Mouse (Mus musculus): ENCODE measurements around the gene Hist1h4f. TPM values are rescaled to one million over a fixed set of nuclear protein-coding genes. Genes with fewer than 3 reads are reported as not detected.
A peak's percentile ranks its signal among the peaks of the same experiment; 100 is the strongest.
"Not testable (repeated sequence)": the region's sequence is repeated elsewhere in the genome, so short reads cannot be mapped to it uniquely, and the experiment has no call there.

Hist1h4f gene
- polyA plus RNA-seq, 1 experiment from 2014 or later = 2.7 TPM

DNA sequence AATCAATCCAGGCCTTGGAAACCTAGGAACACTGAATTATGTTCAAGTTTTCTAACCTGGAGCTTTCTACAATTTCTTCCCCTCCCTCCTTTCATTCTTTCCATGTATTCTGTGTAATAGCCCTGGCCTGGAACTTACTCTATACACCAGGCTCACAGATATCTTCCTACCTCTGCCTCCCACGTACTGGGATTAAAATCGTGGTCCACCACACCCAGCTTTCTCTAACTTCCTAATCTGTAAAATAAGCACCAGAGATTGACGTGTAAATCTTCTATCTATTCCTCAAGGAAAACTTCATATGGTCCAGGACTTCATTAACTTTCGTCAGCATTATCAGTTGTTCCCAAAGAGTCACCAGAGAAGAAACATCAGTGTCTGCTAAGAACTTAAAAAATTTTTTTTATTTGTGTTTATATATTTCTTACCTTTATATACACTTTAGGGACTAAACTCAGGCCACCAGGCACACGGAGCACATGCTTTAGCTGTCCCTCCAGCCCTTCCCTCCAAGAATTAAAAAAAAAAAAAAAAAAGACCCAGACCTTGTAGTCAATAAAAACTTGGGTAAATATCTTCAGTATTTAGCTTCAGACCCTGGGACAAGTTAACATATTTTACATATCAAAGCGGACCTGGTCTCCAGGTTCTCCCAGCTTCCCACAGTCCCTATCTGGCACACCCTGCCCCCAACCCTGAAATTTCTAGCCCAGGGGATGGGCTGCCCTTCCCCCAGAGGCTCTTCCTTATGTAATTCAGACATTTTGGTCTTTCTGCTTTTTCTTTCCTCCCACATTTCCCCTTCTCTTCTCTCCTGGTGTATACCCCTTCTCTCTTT is 31.0 kb upstream of the Hist1h4f start:
- no peaks in the 10 kb centered on the region for H3K36me3 ChIP-seq (ENCODE audit: insufficient read depth)
- peaks cover 12% of the 10 kb centered on the region for H3K4me1 ChIP-seq (ENCODE audit: insufficient read depth)
- peak overlapping the region; percentile 58 for H3K4me3 ChIP-seq (ENCODE audit: low read depth, low read length)
- H3K9me3 ChIP-seq (ENCODE audit: low read depth, low read length) = no peaks in the 10 kb centered on the region
- WGBS = 7% methylated on average over 6 of the region's 6 CpGs
- ATAC-seq (ENCODE audit: insufficient read depth) = no peak
- peak overlapping the region; percentile 84 for H3K9ac ChIP-seq
- peak overlapping the region; percentile 86 for H3K4me2 ChIP-seq
- no peak for TF ChIP-seq CTCF (IDR thresholded peaks at IDR 0.05; ENCODE audit: low read depth)
- peak; percentile 64 for DNase-seq
- H3K27me3 ChIP-seq (ENCODE audit: insufficient read depth, low read length) = no peaks in the 10 kb centered on the region
- peak overlapping the region; percentile 99 for H3K27ac ChIP-seq (ENCODE audit: low read depth)

DNA sequence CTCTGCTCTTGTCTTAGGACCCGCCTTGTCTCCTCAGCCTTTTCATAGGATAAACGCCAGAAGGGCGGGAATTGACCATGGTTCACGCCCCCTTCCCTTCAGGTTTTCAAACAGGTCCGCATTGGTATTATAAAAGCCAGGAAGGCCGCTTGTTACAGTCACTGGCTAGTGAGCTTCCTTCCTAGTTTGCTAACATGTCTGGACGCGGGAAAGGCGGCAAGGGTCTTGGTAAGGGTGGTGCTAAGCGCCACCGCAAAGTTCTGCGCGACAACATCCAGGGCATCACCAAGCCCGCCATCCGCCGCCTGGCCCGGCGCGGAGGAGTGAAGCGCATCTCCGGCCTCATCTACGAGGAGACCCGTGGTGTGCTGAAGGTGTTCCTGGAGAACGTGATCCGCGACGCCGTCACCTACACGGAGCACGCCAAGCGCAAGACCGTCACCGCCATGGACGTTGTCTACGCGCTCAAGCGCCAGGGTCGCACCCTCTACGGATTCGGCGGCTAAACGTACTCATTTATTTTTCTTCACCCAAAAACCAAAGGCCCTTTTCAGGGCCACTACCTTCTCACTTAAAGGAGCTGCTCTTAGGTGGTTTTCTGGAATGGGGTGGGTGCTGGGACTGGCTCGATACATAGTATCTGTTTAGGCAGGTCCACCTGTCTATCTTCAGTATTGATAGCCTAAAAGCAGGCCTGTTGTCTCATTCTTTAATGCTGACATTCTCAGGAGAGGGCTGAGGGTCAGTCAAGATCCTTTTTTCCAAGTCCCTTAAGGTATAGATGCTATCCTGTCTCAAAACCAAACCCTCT is 30.2 kb upstream of the Hist1h4f start, which contains the start of gene Hist1h4d:
TSS of gene Hist1h4d (plus strand) at position 191 of the 811 bp plus-strand sequence.
- WGBS = under 1% methylated on average over 43 of the region's 43 CpGs
- peak within 1 kb of the TSS; percentile 99 for H3K27ac ChIP-seq (ENCODE audit: low read depth)

DNA sequence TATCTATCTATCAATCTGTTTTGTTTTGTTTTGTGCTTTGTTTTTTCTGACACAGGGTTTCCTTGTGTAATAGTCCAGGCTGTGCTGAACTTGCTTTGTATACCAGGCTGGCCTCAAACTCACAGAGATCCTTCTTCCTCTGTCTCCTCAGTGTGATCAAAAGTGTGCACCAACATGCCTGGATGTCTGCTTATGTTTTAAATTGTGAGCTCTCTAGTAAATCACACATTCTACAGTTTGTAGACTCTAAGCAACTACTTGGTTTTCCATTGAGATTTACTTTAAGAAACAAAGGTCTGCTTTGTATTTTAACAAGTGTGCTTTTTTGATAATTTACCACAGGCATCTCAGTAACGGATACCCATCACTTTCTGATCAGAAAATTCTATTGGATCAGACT is 26.4 kb upstream of the Hist1h4f start:
- Histone ChIP-seq H3K4me2 (0 out of 2 replicates have a peak overlapping the region, but pooled peaks have one; percentile 27), H3K27me3 (ENCODE audit: insufficient read depth, low read length) (no peaks in the 10 kb centered on the region), H3K36me3 (ENCODE audit: insufficient read depth) (no peaks in the 10 kb centered on the region), H3K9ac (no peak overlapping the region), H3K27ac (ENCODE audit: low read depth) (peak overlapping the region; percentile 76; the same call in 1 of the 2 replicates), H3K9me3 (ENCODE audit: low read depth, low read length) (no peaks in the 10 kb centered on the region), H3K4me1 (ENCODE audit: insufficient read depth) (0 out of 2 replicates have a peak, but pooled peaks cover 4% of the 10 kb centered on the region), H3K4me3 (ENCODE audit: low read depth, low read length) (no peak overlapping the region)
- TF ChIP-seq CTCF (IDR thresholded peaks at IDR 0.05; ENCODE audit: low read depth) = no peak
- DNase-seq = peak; percentile 19
- ATAC-seq (ENCODE audit: insufficient read depth) = no peak
- 81% methylated on average over 1 of the region's 1 CpGs for WGBS

More for the DNA sequence above, 30.2 kb upstream of the Hist1h4f start, which contains the start of gene Hist1h4d:
- H3K9ac ChIP-seq = peak within 1 kb of the TSS; percentile 84
- no peaks in the 10 kb centered on the region for H3K9me3 ChIP-seq (ENCODE audit: low read depth, low read length)
- H3K27me3 ChIP-seq (ENCODE audit: insufficient read depth, low read length) = no peaks in the 10 kb centered on the region
- ATAC-seq (ENCODE audit: insufficient read depth) (peak; percentile 90), DNase-seq (peak; percentile 99)
- H3K4me1 ChIP-seq (ENCODE audit: insufficient read depth) = peaks cover 16% of the 10 kb centered on the region
- H3K4me3 ChIP-seq (ENCODE audit: low read depth, low read length) = peak within 1 kb of the TSS; percentile 58
- peak within 1 kb of the TSS; percentile 86 for H3K4me2 ChIP-seq
- no peak for TF ChIP-seq CTCF (IDR thresholded peaks at IDR 0.05; ENCODE audit: low read depth)
- H3K36me3 ChIP-seq (ENCODE audit: insufficient read depth) = no peaks in the 10 kb centered on the region

DNA sequence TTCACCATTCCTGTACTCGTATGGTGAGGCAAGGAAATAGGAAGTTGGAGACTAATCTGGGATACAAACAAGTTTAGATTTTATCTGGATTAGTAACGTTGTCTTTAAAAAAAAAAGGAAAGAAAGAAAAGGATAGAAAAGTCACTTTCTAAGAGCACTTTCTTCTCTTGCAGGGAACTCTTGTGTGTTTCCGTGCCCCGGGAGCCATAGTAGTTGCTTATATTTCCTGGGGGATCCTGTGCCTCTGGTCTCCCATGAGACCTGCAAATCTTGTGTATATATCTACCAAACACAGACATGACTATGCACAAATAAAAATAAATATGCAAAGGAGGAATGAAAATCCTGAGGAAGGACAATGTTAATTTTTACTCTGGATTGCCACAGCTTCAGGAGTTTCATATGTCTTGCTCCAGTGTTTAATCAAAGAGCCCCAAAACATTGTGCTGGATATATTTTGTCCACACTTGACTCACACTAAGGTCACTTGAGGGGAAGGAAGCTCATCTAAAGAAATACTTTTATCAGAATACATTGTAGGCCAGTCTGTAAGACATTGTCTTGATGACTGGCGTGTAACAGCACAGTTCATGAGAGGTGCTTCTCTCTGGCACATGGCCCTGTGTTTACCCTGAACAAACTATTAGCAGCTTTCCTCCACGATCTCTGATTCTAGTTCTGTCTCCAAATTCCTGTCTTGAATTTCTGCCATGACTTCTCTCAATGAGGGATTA is 25.6 kb upstream of the Hist1h4f start:
- Histone ChIP-seq H3K4me3 (ENCODE audit: low read depth, low read length) (peak overlapping the region; percentile 45), H3K36me3 (ENCODE audit: insufficient read depth) (no peaks in the 10 kb centered on the region), H3K4me2 (peak overlapping the region; percentile 79), H3K9me3 (ENCODE audit: low read depth, low read length) (no peaks in the 10 kb centered on the region), H3K9ac (peak overlapping the region; percentile 82), H3K4me1 (ENCODE audit: insufficient read depth) (0 out of 2 replicates have a peak, but pooled peaks cover 4% of the 10 kb centered on the region), H3K27me3 (ENCODE audit: insufficient read depth, low read length) (no peaks in the 10 kb centered on the region), H3K27ac (ENCODE audit: low read depth) (peak overlapping the region; percentile 97)
- peak; percentile 60 for DNase-seq
- 24% methylated on average over 6 of the region's 6 CpGs for WGBS
- no peak for TF ChIP-seq CTCF (IDR thresholded peaks at IDR 0.05; ENCODE audit: low read depth)
- no peak for ATAC-seq (ENCODE audit: insufficient read depth)

DNA sequence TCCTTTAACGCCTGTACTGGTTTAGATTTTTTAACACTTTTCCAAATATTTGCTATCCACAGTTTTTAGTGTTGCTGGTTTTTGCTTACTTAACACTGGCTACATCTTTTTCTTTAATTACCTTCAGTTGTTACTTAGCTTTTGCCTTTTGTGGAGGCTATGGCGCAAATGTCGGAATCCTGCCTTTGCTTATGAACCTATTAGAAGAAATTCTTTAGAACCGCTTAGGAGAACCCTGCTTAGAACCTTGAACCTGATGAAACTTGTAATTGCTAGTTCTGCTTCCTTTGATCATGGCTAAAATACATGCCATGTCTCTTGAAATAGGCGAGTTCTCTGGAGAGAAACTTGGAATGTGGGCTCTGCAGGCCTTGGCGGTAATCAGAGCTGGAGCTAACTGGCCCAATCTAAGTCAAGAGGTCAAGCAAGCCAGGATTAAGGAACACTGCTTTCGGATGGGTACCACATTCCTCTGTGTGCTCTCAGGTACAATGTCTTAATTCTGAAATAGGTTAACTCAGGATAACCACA is 25.0 kb upstream of the Hist1h4f start:
- peak overlapping the region; percentile 97 for H3K27ac ChIP-seq (ENCODE audit: low read depth)
- H3K27me3 ChIP-seq (ENCODE audit: insufficient read depth, low read length) = no peaks in the 10 kb centered on the region
- no peaks in the 10 kb centered on the region for H3K9me3 ChIP-seq (ENCODE audit: low read depth, low read length)
- 3% methylated on average over 7 of the region's 7 CpGs for WGBS
- ATAC-seq (ENCODE audit: insufficient read depth) (no peak), DNase-seq (peak; percentile 63)
- 0 out of 2 replicates have a peak, but pooled peaks cover 4% of the 10 kb centered on the region for H3K4me1 ChIP-seq (ENCODE audit: insufficient read depth)
- peak overlapping the region; percentile 45 for H3K4me3 ChIP-seq (ENCODE audit: low read depth, low read length)
- no peaks in the 10 kb centered on the region for H3K36me3 ChIP-seq (ENCODE audit: insufficient read depth)
- no peak for TF ChIP-seq CTCF (IDR thresholded peaks at IDR 0.05; ENCODE audit: low read depth)
- H3K9ac ChIP-seq = peak overlapping the region; percentile 82
- peak overlapping the region; percentile 79 for H3K4me2 ChIP-seq

DNA sequence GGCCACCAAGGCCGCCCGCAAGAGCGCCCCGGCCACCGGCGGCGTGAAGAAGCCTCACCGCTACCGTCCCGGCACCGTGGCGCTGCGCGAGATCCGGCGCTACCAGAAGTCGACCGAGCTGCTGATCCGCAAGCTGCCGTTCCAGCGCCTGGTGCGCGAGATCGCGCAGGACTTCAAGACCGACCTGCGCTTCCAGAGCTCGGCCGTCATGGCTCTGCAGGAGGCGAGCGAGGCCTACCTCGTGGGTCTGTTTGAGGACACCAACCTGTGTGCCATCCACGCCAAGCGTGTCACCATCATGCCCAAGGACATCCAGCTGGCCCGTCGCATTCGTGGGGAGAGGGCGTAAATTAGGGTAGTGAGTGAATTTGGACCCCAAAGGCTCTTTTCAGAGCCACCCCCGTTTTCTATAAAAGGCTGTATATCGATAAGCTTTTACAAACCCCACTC is 24.4 kb upstream of the Hist1h4f start:
- ATAC-seq (ENCODE audit: insufficient read depth); H3K9me3 ChIP-seq (ENCODE audit: low read depth, low read length); H3K27me3 ChIP-seq (ENCODE audit: insufficient read depth, low read length); H3K4me1 ChIP-seq (ENCODE audit: insufficient read depth); DNase-seq; H3K36me3 ChIP-seq (ENCODE audit: insufficient read depth): not testable (repeated sequence)
- Histone ChIP-seq H3K27ac (ENCODE audit: low read depth) (peak overlapping the region; percentile 97), H3K4me2 (peak overlapping the region; percentile 79), H3K4me3 (ENCODE audit: low read depth, low read length) (peak overlapping the region; percentile 45), H3K9ac (peak overlapping the region; percentile 82)
- 1% methylated on average over 12 of the region's 40 CpGs for WGBS
